Mouse (Mus musculus) kidney, adult 2 months (tissue): ENCODE data around the gene Akr1b3.

Experiments
- CTCF ChIP-seq: fragments of 200-500 bp; conservative IDR thresholded peaks from 2 replicates; pipeline ENCODE4 v1.5.1; 2011; ENCODE audit warnings: low read depth, mild to moderate bottlenecking, control low read depth, low read length, moderate library complexity, mixed read lengths; ENCODE audit not compliant: insufficient read depth, insufficient read length
- POLR2A ChIP-seq: fragments of 200-500 bp; IDR thresholded peaks from one replicate; pipeline ENCODE4 v1.6.1; 2011; ENCODE audit warnings: low read depth, low read length, control low read depth

GRCm38 (mm10) chr6:34306797-34307196, 10.5 kb downstream of the Akr1b3 start:
- TF ChIP-seq POLR2A = no peak
- TF ChIP-seq CTCF = no peak
